Mouse (Mus musculus) spleen, postnatal 4 days (tissue): ENCODE measurements around the gene Tmem199.
"Not testable (repeated sequence)": the region's sequence is repeated elsewhere in the genome, so short reads cannot be mapped to it uniquely, and the experiment has no call there.

Experiments
- DNase-seq, 2 experiments: peaks; one replicate each; pipeline ENCODE4 v3.0.0; 2022; ENCODE audit warnings: low spot score in 2 of 2

The Tmem199 gene

GRCm38 (mm10) chr11:78512025-78512957, at the start of gene Tmem199, which contains the start of gene Poldip2:
Gene Tmem199, minus strand, starts transcription at chr11:78512172.
Gene Poldip2, plus strand, starts transcription at chr11:78512193.
- DNase-seq = peak; percentile 85 to 92

GRCm38 (mm10) chr11:78560447-78560846, 48.5 kb upstream of the Tmem199 start:
- peak; percentile 54 to 75 for DNase-seq

GRCm38 (mm10) chr11:78557241-78557640, 45.3 kb upstream of the Tmem199 start:
- DNase-seq = no peak

GRCm38 (mm10) chr11:78556070-78556469, 44.1 kb upstream of the Tmem199 start:
- no peak for DNase-seq

- no peak for DNase-seq
Observed at GRCm38 (mm10) chr11:78555623-78556022, 43.7 kb upstream of the Tmem199 start.

GRCm38 (mm10) chr11:78551059-78551398, 39.1 kb upstream of the Tmem199 start:
- no peak for DNase-seq

GRCm38 (mm10) chr11:78550168-78551058, 38.4 kb upstream of the Tmem199 start, which contains the start of gene Tmem97:
Gene Tmem97, minus strand, starts transcription at chr11:78550777.
- peak; percentile 92 to 95 for DNase-seq

GRCm38 (mm10) chr11:78549491-78549987, 37.6 kb upstream of the Tmem199 start:
- DNase-seq = no peak

GRCm38 (mm10) chr11:78547718-78548460, 35.9 kb upstream of the Tmem199 start:
- no peak for DNase-seq

- no peak for DNase-seq
Observed at GRCm38 (mm10) chr11:78545181-78545580, 33.2 kb upstream of the Tmem199 start.

- DNase-seq = no peak
Observed at GRCm38 (mm10) chr11:78544449-78545111, 32.6 kb upstream of the Tmem199 start.

- no peak for DNase-seq
Observed at GRCm38 (mm10) chr11:78540358-78540757, 28.4 kb upstream of the Tmem199 start.

GRCm38 (mm10) chr11:78536690-78537084, 24.7 kb upstream of the Tmem199 start:
- no peak for DNase-seq

- DNase-seq = peak; percentile 95 to 96
Observed at GRCm38 (mm10) chr11:78536080-78536689, 24.2 kb upstream of the Tmem199 start, which contains the start of the genes Tnfaip1 and Ift20. Gene Tnfaip1, minus strand, starts transcription at chr11:78536332. Gene Ift20, plus strand, starts transcription at chr11:78536361.

- DNase-seq = no peak
Observed at GRCm38 (mm10) chr11:78535376-78536079, 23.6 kb upstream of the Tmem199 start.

- no peak for DNase-seq
Observed at GRCm38 (mm10) chr11:78534516-78534915, 22.5 kb upstream of the Tmem199 start.

- not testable (repeated sequence) for DNase-seq
Observed at GRCm38 (mm10) chr11:78531515-78531914, 19.5 kb upstream of the Tmem199 start.

- no peak for DNase-seq
Observed at GRCm38 (mm10) chr11:78531046-78531445, 19.1 kb upstream of the Tmem199 start.

GRCm38 (mm10) chr11:78530001-78530400, 18.0 kb upstream of the Tmem199 start:
- no peak for DNase-seq

GRCm38 (mm10) chr11:78528714-78529113, 16.7 kb upstream of the Tmem199 start:
- no peak for DNase-seq
